In the genomic region with DNA sequence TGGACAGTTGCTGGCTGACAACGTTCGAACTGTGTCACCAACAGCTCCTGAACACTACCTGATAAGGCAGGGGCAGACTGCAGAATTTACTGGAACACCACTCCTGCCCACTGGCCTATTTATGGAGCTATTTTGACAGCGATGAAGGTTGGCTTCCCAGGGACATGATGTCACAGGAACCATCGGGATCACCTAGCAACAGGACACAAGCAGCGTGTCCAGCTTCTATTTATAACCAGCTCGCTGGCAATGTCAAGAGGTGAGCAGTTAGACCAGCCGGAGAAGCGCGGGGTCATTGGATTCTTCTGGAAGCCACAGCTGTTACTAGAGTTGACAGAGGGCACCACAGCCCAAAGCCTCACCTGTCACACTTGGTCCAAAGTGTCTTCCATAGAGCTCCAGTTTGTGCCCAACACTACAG, we compare ENCODE assay signal across 9 mouse cellular contexts.
DNase-seq lines count a peak whose midpoint lies in the region; ATAC-seq and TF ChIP-seq lines count a peak whose summit lies in the region.
"Had no signal": no experiment of that assay in that cellular context is flagged by ENCODE, and none has a peak within 500 bp of the region (broad histone marks: within the 10 kb centered on the region; RNA-seq: fewer than 3 reads in every experiment).

No protein-coding gene starts in this region.

- no peak for TF ChIP-seq POLR2A in thymus, adult 2 months (IDR thresholded peaks at IDR 0.05; ENCODE audit: control insufficient read depth, extremely low read depth, insufficient read depth, low read length, poor library complexity)

- no peaks in the 10 kb centered on the region for H3K9me3 ChIP-seq in kidney, postnatal 0 days (replicated peaks; ENCODE audit: low read length)
- H3K9me3 ChIP-seq in kidney, embryonic 16.5 days (ENCODE audit: low read length): no peaks in the 10 kb centered on the region
- no peaks in the 10 kb centered on the region for H3K9me3 ChIP-seq in heart, embryonic 15.5 days (replicated peaks)
- H3K9me3 ChIP-seq in stomach, postnatal 0 days (ENCODE audit: control insufficient read depth, low read length): no peaks in the 10 kb centered on the region

- no peak overlapping the region for H3K27ac ChIP-seq in kidney, postnatal 0 days
- no peak overlapping the region for H3K27ac ChIP-seq in kidney, embryonic 16.5 days (ENCODE audit: low read length)
- H3K27ac ChIP-seq in heart, embryonic 15.5 days: peak overlapping the region; percentile 97
- no peak overlapping the region for H3K27ac ChIP-seq in thymus, adult 2 months (ENCODE audit: control insufficient read depth, insufficient read depth, low read length)
- H3K27ac ChIP-seq in stomach, postnatal 0 days (replicated peaks): no peak overlapping the region

- peaks cover 10% of the 10 kb centered on the region; the same call in 1 of the 2 replicates for H3K27me3 ChIP-seq in kidney, postnatal 0 days (ENCODE audit: insufficient read depth, low read length)
- H3K27me3 ChIP-seq in kidney, embryonic 16.5 days (ENCODE audit: insufficient read depth, low read length): peaks cover 12% of the 10 kb centered on the region
- peaks cover 10% of the 10 kb centered on the region for H3K27me3 ChIP-seq in heart, embryonic 15.5 days
- H3K27me3 ChIP-seq in thymus, adult 2 months (ENCODE audit: control insufficient read depth, insufficient read depth, low read length): no peaks in the 10 kb centered on the region; the same call in 1 of the 2 replicates
- no peaks in the 10 kb centered on the region for H3K27me3 ChIP-seq in stomach, postnatal 0 days (ENCODE audit: control insufficient read depth, insufficient read depth, low read length)

- H3K4me1 ChIP-seq in kidney, postnatal 0 days (replicated peaks; ENCODE audit: insufficient read depth, low read length): peaks cover 5% of the 10 kb centered on the region
- H3K4me1 ChIP-seq in kidney, embryonic 16.5 days (ENCODE audit: insufficient read depth, low read length): peaks cover 13% of the 10 kb centered on the region
- peaks cover 72% of the 10 kb centered on the region for H3K4me1 ChIP-seq in heart, embryonic 15.5 days (replicated peaks)
- 0 out of 2 replicates have a peak, but pooled peaks cover 5% of the 10 kb centered on the region for H3K4me1 ChIP-seq in thymus, adult 2 months (replicated peaks; ENCODE audit: control insufficient read depth, insufficient read depth, low read length)
- peaks cover 2% of the 10 kb centered on the region; the same call in 1 of the 2 replicates for H3K4me1 ChIP-seq in stomach, postnatal 0 days (replicated peaks; ENCODE audit: control insufficient read depth, insufficient read depth)

- H3K4me2 ChIP-seq in kidney, postnatal 0 days (ENCODE audit: low read length): no peak overlapping the region
- no peak overlapping the region for H3K4me2 ChIP-seq in kidney, embryonic 16.5 days (replicated peaks; ENCODE audit: low read depth, low read length)
- H3K4me2 ChIP-seq in heart, embryonic 15.5 days: no peak overlapping the region
- H3K4me2 ChIP-seq in stomach, postnatal 0 days (replicated peaks; ENCODE audit: low read depth): no peak overlapping the region

- no peak for TF ChIP-seq EP300 in stomach, postnatal 0 days (optimal IDR thresholded peaks at IDR 0.05)

- H3K36me3 ChIP-seq in kidney, postnatal 0 days (ENCODE audit: insufficient read depth, low read length): no peaks in the 10 kb centered on the region
- H3K36me3 ChIP-seq in kidney, embryonic 16.5 days (ENCODE audit: insufficient read depth, low read length): no peaks in the 10 kb centered on the region
- no peaks in the 10 kb centered on the region for H3K36me3 ChIP-seq in heart, embryonic 15.5 days
- H3K36me3 ChIP-seq in thymus, adult 2 months (ENCODE audit: control insufficient read depth, insufficient read depth, low read length): no peaks in the 10 kb centered on the region
- H3K36me3 ChIP-seq in stomach, postnatal 0 days (ENCODE audit: control insufficient read depth, insufficient read depth, low read length): no peaks in the 10 kb centered on the region

- 0 out of 2 replicates have a peak, but pooled peaks have one; percentile 16 for ATAC-seq in kidney, postnatal 0 days (replicated peaks; ENCODE audit: low FRiP score, low read depth)
- ATAC-seq in kidney, embryonic 16.5 days (ENCODE audit: low FRiP score, low TSS enrichment): no peak
- ATAC-seq in heart, embryonic 15.5 days (replicated peaks; ENCODE audit: insufficient number of reproducible peaks, insufficient read depth, low FRiP score, low read depth): peak; percentile 87
- no peak for ATAC-seq in stomach, postnatal 0 days (ENCODE audit: low FRiP score, low TSS enrichment)
- ATAC-seq: intestine, postnatal 0 days had no signal

- whole genome bisulfite sequencing in kidney, postnatal 0 days: 39% methylated on average over 9 of the region's 9 CpGs
- WGBS in kidney, embryonic 16.5 days: 33% methylated on average over 9 of the region's 9 CpGs
- WGBS in heart, embryonic 15.5 days: 11% methylated on average over 9 of the region's 9 CpGs
- WGBS in thymus, adult 2 months: 87% methylated on average over 9 of the region's 9 CpGs
- WGBS in stomach, postnatal 0 days: 53% methylated on average over 9 of the region's 9 CpGs

- no peak for TF ChIP-seq CTCF in kidney, postnatal 0 days (IDR thresholded peaks at IDR 0.05; ENCODE audit: low read depth)
- TF ChIP-seq CTCF in thymus, adult 2 months (IDR thresholded peaks at IDR 0.05; ENCODE audit: borderline replicate concordance, control insufficient read depth, extremely low read depth, insufficient read depth, low read length, poor library complexity): no peak
- no peak for TF ChIP-seq CTCF in stomach, postnatal 0 days (IDR thresholded peaks at IDR 0.05; ENCODE audit: low read depth)

- DNase-seq in kidney, postnatal 0 days (ENCODE audit: low spot score): no peak
- peak; percentile 63 to 73 for DNase-seq in cerebellum, postnatal 14 days
- DNase-seq in retina, adult 2 months (ENCODE audit: low read depth, low spot score): peak; percentile 25
- no peak for DNase-seq in B cell, adult 2 months
- no peak for DNase-seq in thymus, adult 2 months
- DNase-seq in stomach, postnatal 0 days (ENCODE audit: low spot score): no peak

- H3K9ac ChIP-seq in kidney, postnatal 0 days (ENCODE audit: low read depth, low read length): no peak overlapping the region
- no peak overlapping the region for H3K9ac ChIP-seq in kidney, embryonic 16.5 days (replicated peaks; ENCODE audit: low read length)
- peak overlapping the region; percentile 37; the same call in 1 of the 2 replicates for H3K9ac ChIP-seq in heart, embryonic 15.5 days
- no peak overlapping the region for H3K9ac ChIP-seq in stomach, postnatal 0 days (ENCODE audit: low read length)

- no peak overlapping the region for H3K4me3 ChIP-seq in kidney, postnatal 0 days (replicated peaks; ENCODE audit: low read depth, low read length)
- no peak overlapping the region for H3K4me3 ChIP-seq in kidney, embryonic 16.5 days (ENCODE audit: low read length)
- no peak overlapping the region for H3K4me3 ChIP-seq in heart, embryonic 15.5 days
- no peak overlapping the region for H3K4me3 ChIP-seq in thymus, adult 2 months (ENCODE audit: control insufficient read depth, insufficient read depth, low read length)
- no peak overlapping the region for H3K4me3 ChIP-seq in stomach, postnatal 0 days (ENCODE audit: low read depth, low read length)

Comparison
In these comparisons a context has a peak if more than half of its experiments do, and no peak if none do; other contexts are left out.
1. ATAC-seq: peak in kidney, postnatal 0 days (single experiment) and heart, embryonic 15.5 days (single experiment); none in kidney, embryonic 16.5 days (single experiment) and stomach, postnatal 0 days (single experiment).
2. DNase-seq: peak in cerebellum, postnatal 14 days (2 of 2) and retina, adult 2 months (single experiment); none in kidney, postnatal 0 days (single experiment), B cell, adult 2 months (0 of 2), thymus, adult 2 months (single experiment) and stomach, postnatal 0 days (single experiment).